Mouse (Mus musculus) intestine, postnatal 0 days (tissue): ENCODE measurements around the gene Gramd1b. TPM values are rescaled to one million over a fixed set of nuclear protein-coding genes. Genes with fewer than 3 reads are reported as not detected.

Source experiments
- ATAC-seq: fragments of 200-750 bp; cut with Nextera tagmentation; 2 replicates; pipeline ENCODE4 v1.8.0; 2017; ENCODE audit warnings: mild to moderate bottlenecking, moderate TSS enrichment, moderate library complexity
- H3K27ac ChIP-seq: fragments of 300-500 bp; sonication (generic); 2 replicates; pipeline ENCODE4 v1.5.1; 2014; ENCODE audit warnings: mild to moderate bottlenecking, low read depth, low read length, moderate library complexity
- H3K27me3 ChIP-seq: fragments of 300-500 bp; sonication (generic); replicated peaks from 2 replicates; pipeline ENCODE4 v1.6.1; 2014; ENCODE audit warnings: low read length, mixed read lengths; ENCODE audit not compliant: control insufficient read depth, insufficient read depth
- H3K36me3 ChIP-seq: fragments of 300-500 bp; sonication (generic); 2 replicates; pipeline ENCODE4 v1.6.1; 2014; ENCODE audit warnings: mild to moderate bottlenecking, moderate library complexity; ENCODE audit not compliant: control insufficient read depth, insufficient read depth
- H3K4me1 ChIP-seq: fragments of 300-500 bp; sonication (generic); replicated peaks from 2 replicates; pipeline ENCODE4 v1.6.1; 2014; ENCODE audit warnings: antibody characterized with exemption, low read length, mixed read lengths; ENCODE audit not compliant: control insufficient read depth, insufficient read depth
- H3K4me2 ChIP-seq: fragments of 300-500 bp; sonication (generic); replicated peaks from 2 replicates; pipeline ENCODE4 v1.6.1; 2014; ENCODE audit warnings: low read depth, mild to moderate bottlenecking, moderate library complexity
- H3K4me3 ChIP-seq: fragments of 300-500 bp; sonication (generic); 2 replicates; pipeline ENCODE4 v1.5.1; 2014; ENCODE audit warnings: low read depth, low read length
- H3K9ac ChIP-seq: fragments of 300-500 bp; sonication (generic); 2 replicates; pipeline ENCODE4 v1.6.1; 2014; ENCODE audit warnings: mild to moderate bottlenecking, low read depth, low read length
- H3K9me3 ChIP-seq: fragments of 300-500 bp; sonication (generic); 2 replicates; pipeline ENCODE4 v1.6.1; 2016; ENCODE audit warnings: mixed run types; ENCODE audit not compliant: control insufficient read depth
- CTCF ChIP-seq: sonication (generic); IDR thresholded peaks from 2 replicates; pipeline ENCODE4 v1.5.1; 2016; ENCODE audit warnings: low read depth, mild to moderate bottlenecking, control low read depth, antibody characterized with exemption, moderate library complexity
- WGBS: fragments of 180-500 bp; shearing (Covaris S2); extraction: QIAGEN DNeasy Blood & Tissue Kit; methylation state at CpG from one replicate; pipeline ENCODE4 v1.1.7; 2014; 5-methylcytosine and 5-hydroxymethylcytosine counted together
- polyA plus RNA-seq: library from polyadenylated mRNA; unstranded; fragments of >200 nt; fragmentation: Nextera tagmentation; extraction: Ambion mirVana; gene quantifications from 2 replicates; pipeline ENCODE4 v1.2.1, GENCODE M21; 2015

Gramd1b gene
- polyA plus RNA-seq, 1 experiment from 2014 or later = 15.2 TPM

- ATAC-seq = no peak
- Histone ChIP-seq H3K9ac (no peak overlapping the region), H3K4me1 (no peaks in the 10 kb centered on the region), H3K4me3 (no peak overlapping the region), H3K9me3 (no peaks in the 10 kb centered on the region), H3K27ac (no peak overlapping the region), H3K27me3 (no peaks in the 10 kb centered on the region), H3K4me2 (no peak overlapping the region), H3K36me3 (peaks cover 3% of the 10 kb centered on the region; the same call in 1 of the 2 replicates)
- TF ChIP-seq CTCF = no peak
- 86% methylated on average over 5 of the region's 5 CpGs for WGBS
Observed at GRCm38 (mm10) chr9:40401818-40402217, 129.4 kb downstream of the Gramd1b start.

- no peak for ATAC-seq
- no peak for TF ChIP-seq CTCF
- Histone ChIP-seq H3K4me3 (no peak overlapping the region), H3K36me3 (peaks cover 3% of the 10 kb centered on the region; the same call in 1 of the 2 replicates), H3K4me1 (no peaks in the 10 kb centered on the region), H3K27me3 (no peaks in the 10 kb centered on the region), H3K9me3 (no peaks in the 10 kb centered on the region), H3K9ac (no peak overlapping the region), H3K4me2 (no peak overlapping the region), H3K27ac (peak overlapping the region; percentile 62)
- 67% methylated on average over 9 of the region's 9 CpGs for WGBS
Observed at GRCm38 (mm10) chr9:40400854-40401253, 130.3 kb downstream of the Gramd1b start.

GRCm38 (mm10) chr9:40400171-40400570 is 131.0 kb downstream of the Gramd1b start:
- H3K4me2 ChIP-seq = no peak overlapping the region
- ATAC-seq = no peak
- H3K9ac ChIP-seq = no peak overlapping the region
- H3K36me3 ChIP-seq = peaks cover 3% of the 10 kb centered on the region; the same call in 1 of the 2 replicates
- no peaks in the 10 kb centered on the region for H3K4me1 ChIP-seq
- H3K4me3 ChIP-seq = no peak overlapping the region
- TF ChIP-seq CTCF = no peak
- peak overlapping the region; percentile 62 for H3K27ac ChIP-seq
- H3K9me3 ChIP-seq = no peaks in the 10 kb centered on the region
- 66% methylated on average over 2 of the region's 2 CpGs for WGBS
- H3K27me3 ChIP-seq = no peaks in the 10 kb centered on the region

- peak; percentile 52 for ATAC-seq
- TF ChIP-seq CTCF = no peak
- Histone ChIP-seq H3K4me3 (no peak overlapping the region), H3K9me3 (no peaks in the 10 kb centered on the region), H3K4me2 (peak overlapping the region; percentile 46), H3K36me3 (peaks cover 3% of the 10 kb centered on the region; the same call in 1 of the 2 replicates), H3K27me3 (no peaks in the 10 kb centered on the region), H3K4me1 (no peaks in the 10 kb centered on the region), H3K27ac (peak overlapping the region; percentile 50; the same call in 1 of the 2 replicates), H3K9ac (0 out of 2 replicates have a peak overlapping the region, but pooled peaks have one; percentile 11)
- WGBS = 56% methylated on average over 6 of the region's 6 CpGs
Observed at GRCm38 (mm10) chr9:40399359-40399932, 131.7 kb downstream of the Gramd1b start.

- no peak for TF ChIP-seq CTCF
- H3K4me2 ChIP-seq = peak overlapping the region; percentile 45; the same call in 1 of the 2 replicates
- no peaks in the 10 kb centered on the region for H3K9me3 ChIP-seq
- no peak overlapping the region for H3K27ac ChIP-seq
- ATAC-seq = no peak
- H3K27me3 ChIP-seq = no peaks in the 10 kb centered on the region
- no peak overlapping the region for H3K9ac ChIP-seq
- no peak overlapping the region for H3K4me3 ChIP-seq
- WGBS = 81% methylated on average over 7 of the region's 7 CpGs
- H3K36me3 ChIP-seq = peaks cover 3% of the 10 kb centered on the region; the same call in 1 of the 2 replicates
- H3K4me1 ChIP-seq = no peaks in the 10 kb centered on the region
Observed at GRCm38 (mm10) chr9:40397471-40398245, 133.5 kb downstream of the Gramd1b start.

- 0 out of 2 replicates have a peak, but pooled peaks have one; percentile 39 for ATAC-seq
- no peaks in the 10 kb centered on the region for H3K9me3 ChIP-seq
- H3K4me2 ChIP-seq = peak overlapping the region; percentile 45
- peak overlapping the region; percentile 18; the same call in 1 of the 2 replicates for H3K4me3 ChIP-seq
- no peak overlapping the region for H3K9ac ChIP-seq
- H3K36me3 ChIP-seq = peaks cover 3% of the 10 kb centered on the region; the same call in 1 of the 2 replicates
- TF ChIP-seq CTCF = no peak
- no peaks in the 10 kb centered on the region for H3K4me1 ChIP-seq
- no peak overlapping the region for H3K27ac ChIP-seq
- WGBS = 18% methylated on average over 2 of the region's 2 CpGs
- no peaks in the 10 kb centered on the region for H3K27me3 ChIP-seq
Observed at GRCm38 (mm10) chr9:40397036-40397435, 134.1 kb downstream of the Gramd1b start.
